Mouse (Mus musculus) mouse embryonic stem cell (cell line): ENCODE results near the gene Dis3.
"Not testable (repeated sequence)": the region's sequence is repeated elsewhere in the genome, so short reads cannot be mapped to it uniquely, and the experiment has no call there.

Experiments
- in situ Hi-C, 2 experiments: fragments of 300-500 bp; cut with MboI; formaldehyde crosslinking; loops; 1 replicate in 1 of 2; 3 replicates in 1 of 2; pipeline ENCODE4 v1.14.3; 2019 to 2020; ENCODE audit warnings: low sequenced_read_pairs in 2 of 2, low pct_unique_long_range_greater_than_20kb in 1 of 2, mixed read lengths in 1 of 2; ENCODE audit not compliant: unreplicated experiment in 1 of 2

Gene Dis3

DNA sequence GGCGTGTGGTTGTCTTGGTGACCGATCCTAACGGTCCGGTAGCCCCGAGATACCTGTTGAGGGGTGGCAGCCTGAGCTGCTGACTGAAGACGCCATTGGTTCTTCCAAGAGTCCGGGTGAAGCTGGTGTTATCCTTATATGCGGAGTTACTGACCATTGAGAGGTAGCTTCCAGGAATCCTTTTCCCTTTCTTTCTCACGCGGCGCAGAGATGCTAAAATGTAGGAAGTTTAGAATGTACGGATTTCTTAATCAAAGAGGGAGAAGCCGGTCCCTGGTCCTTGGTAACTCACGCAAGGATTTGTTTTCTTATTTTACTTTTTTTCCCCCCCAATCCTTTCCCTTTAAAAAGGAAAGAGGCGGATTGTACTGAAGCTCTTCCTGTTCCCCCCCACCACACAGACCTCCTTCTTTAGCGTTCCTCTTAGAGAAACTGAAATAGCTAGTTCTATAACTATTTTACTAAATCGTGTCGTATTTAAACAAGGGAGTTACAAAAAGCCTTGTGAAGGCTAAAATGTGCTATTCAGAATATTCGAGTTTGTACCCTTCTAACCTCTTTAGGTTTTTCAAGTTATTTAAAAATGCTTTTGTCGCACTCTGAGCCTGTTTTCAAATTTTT lies 507 bp upstream of the Dis3 start:
- in situ Hi-C loops: no loop called here

DNA sequence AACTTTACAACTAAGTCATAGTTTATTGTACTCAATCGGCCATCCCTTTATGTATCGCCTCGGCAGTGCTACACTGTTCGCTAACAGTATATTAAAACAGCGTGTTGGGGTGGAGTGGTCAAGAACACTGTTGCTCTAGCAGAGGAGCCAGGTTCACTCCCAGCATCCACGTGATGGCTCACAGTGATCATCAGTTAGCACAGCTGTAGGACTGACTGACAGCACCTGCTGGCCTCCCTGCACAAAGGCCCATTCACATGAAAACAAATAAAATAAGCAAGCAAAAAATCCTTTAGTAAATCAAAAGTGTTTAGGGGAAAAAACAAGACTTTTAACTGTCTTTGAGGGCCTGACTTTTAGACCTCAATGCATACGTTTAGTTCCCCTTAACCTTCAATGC lies 10.6 kb downstream of the Dis3 start:
- in situ Hi-C loops: no loop called here

DNA sequence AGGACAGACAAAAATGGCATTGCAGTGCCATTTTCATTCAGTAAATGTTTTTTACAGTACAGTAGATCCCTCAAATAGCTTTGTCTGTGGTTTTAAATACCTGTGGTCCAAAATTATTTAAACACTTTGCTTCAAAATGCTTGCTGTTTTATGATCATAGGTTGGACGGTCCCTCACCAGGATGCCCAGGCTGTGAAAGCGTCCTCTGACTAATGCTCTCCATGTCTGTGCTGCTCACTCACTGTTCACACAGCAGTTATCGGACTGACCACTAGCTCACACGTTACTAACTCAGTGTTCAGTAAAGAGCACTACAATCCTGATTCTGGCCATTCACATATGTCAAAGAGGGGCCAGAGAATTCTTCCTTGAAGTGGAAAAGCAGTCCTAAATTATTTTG lies 28.4 kb downstream of the Dis3 start:
- in situ Hi-C loops: no loop called here

DNA sequence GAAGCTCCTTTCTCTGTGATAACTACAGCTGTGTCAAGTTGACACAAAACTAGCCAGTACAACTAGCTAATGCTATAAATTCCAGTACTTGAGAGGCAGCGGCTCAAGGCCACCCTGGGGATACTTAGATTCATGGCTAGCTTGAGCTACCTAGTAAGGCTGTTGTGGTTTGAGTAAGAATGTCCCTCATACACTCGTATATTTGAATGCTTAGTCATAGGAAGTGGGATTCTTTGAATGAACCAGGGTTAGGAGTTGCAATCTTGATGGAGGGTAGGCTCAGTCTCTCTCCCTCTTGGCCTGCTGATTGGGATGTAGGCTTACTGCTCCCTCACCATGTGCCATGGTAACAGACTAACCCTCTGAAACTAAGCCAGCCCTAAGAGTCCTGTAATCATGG lies 36.5 kb downstream of the Dis3 start:
- in situ Hi-C loops: no loop called here

DNA sequence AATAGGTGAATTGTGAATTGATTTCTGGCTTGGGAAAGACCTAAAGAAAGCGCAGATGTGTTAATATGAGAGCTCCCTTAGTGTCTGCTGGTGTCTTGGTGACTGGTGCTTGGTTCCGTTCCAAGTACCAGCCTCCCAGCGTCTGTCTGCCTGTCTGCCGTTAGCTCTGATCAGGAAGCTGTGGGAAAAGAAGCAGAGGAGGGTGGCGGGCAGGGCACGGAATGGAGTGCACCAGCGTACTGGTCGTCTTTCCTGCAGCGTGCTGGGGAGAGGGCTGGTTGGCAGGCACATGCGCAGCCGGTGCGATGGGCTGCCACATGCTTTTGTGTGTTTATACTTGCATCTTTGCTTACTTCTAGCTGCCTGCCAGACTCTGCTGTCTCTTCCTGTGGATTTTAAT lies 39.0 kb downstream of the Dis3 start:
- in situ Hi-C loops: no loop called here

DNA sequence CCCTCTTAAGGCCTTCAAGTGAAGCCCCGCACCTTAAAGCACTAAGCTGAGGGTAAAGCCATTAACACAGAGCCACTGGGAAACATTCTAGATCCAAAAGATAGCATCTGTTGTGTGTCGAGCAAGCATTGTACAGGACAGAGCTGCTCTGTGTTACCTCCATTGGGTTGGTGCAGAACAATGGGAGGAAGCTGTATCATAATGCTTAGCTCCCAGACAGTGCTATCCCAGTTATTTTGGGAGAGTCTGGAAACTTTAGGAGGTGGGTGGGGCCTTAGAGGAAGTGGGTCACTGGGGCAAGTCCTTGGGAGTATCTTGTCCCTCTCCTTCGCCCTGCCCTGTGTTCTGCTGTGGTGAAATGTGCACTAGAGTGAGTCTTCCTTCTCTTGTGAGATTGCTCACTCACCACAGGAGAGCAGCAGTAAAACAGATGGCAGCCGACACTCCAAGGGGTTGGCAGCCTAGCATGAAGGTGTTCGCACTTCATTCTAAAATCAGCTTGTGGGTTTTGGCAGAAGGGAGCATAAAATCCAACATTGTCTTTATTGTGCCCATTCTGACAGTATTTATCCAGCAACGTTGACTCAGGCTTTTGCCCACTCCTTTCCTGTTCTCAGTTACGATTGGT lies 40.5 kb downstream of the Dis3 start:
- in situ Hi-C loops: no loop called here

DNA sequence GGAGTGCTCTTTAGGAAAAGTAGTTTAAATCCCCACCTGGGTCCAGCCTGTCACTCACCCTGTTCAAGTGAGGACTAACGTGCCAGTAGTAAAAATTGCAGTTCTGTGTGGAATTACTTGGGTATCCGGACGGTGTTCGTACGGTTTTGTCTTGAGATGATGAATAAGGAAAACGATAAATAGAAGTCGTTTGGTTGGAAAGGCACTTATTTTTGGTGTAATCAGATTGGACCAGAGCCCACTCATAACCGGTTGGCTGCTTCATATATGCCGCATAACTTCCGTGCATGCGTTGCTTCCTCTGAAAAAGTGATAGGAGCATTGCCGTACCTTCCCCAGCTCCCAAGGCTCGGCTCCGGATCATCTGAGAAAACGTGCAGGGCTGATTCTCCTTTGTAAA lies 52.8 kb downstream of the Dis3 start:
- in situ Hi-C loops: no loop called here

DNA sequence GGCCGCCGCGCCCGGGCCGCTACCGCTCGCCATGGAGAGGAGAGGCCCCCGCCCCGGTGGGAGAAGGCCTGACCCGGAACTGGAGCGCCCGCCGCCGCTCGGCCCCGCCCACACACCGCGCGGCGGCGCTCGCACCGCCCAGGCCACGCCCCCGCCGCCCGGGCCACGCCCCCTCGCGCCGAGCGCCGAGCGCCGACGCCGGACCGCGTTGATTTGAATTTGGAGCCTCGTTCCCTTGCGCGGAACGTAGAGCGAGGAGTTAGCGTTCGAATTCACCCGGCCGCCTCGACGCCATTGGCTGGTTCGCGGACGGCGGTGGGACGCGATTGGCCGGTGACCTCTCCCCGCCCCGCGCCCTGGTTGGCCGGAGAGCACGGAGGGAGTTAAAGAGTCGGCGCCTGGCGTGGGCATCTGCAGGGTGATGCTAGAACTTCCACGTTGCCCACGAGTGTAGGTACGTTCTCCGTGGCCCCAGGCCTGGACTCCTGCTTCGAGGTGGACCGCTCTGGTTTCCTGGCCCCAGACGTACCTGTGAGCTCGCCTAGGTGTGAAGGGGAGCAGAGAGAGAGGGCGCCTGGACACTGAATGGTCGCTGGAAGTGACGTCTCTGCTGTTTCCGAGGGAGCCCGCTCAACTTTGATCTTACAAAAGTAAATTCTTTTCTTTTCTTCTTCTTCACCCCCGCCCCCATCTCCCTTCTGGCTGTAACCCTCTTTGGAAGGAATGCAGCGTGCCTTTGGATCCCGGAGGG lies 53.4 kb downstream of the Dis3 start, which contains the start of the genes Mzt1 and Bora:
Gene Mzt1, minus strand, starts transcription at position 104 of the 751 bp plus-strand sequence.
Gene Bora, plus strand, starts transcription at position 192 of the 751 bp plus-strand sequence.
- in situ Hi-C loops: no loop called here

DNA sequence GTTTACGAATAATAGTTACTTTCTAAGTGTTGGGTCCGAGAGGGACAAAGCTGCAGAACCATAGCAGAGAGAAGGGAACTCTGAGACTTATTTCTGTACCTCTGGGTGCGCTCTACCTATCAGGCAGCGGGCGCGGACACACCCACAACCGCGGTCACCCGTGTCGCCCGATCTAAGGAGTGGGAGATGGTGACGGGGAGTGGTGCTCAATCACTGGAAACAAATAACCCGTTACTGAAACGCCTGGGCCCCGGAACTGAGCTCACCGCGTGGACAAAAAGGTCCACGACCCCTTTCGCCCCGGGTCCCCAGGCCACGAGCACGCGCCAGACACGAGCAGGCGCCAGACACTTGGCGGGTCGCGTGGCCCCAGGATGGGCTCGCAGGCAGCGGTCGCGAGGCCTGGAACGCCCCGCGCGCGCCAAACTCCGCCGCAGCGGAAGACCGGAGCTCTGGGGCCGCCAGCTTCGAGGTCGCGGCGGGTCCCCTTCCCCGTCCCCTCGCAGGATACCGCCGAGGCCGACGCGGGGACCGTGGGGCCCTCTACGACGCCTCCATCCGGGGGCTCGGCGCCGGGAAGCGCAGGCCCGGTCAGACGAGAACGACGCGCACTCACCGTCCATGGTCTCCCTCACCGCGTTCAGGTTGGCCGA lies 54.1 kb downstream of the Dis3 start:
- in situ Hi-C loops: no loop called here

DNA sequence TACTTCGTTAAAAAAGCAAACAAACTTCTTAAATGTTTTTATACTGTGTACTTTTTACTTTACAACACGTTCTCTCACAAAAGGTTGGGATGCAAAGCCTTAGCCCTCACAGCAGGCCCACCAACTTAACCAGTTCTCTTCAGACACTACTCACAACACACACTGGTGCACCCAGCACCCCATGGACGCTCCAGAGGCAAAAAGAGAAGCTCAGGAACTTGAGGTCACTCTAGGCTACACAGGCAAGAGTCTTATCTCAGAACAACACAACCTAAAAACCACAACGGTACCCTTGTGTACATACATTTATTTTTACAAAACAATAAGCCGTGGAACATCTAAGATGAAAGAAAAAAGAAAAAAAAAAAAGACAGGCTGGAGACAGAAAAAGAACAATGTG lies 54.9 kb downstream of the Dis3 start:
- in situ Hi-C loops: no loop called here

DNA sequence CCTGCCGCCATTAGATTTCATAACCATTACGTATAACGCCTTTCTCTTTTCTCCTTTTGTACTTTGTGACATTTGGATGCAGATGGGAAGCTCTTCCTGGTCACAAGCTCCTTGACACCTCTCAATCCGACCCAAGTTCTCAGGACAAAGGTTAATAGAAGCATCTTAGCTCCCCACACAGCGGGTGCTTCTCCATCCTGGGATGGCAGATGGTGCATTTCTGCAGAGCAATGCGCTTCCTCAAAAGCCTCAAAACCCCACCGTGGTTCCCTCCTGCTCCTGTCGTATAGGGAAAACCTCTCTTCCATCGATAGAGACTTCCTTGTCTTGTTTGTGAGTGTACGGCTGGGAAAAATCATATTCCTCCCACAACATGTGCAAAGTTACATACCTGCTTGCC lies 55.5 kb downstream of the Dis3 start:
- in situ Hi-C loops: no loop called here

DNA sequence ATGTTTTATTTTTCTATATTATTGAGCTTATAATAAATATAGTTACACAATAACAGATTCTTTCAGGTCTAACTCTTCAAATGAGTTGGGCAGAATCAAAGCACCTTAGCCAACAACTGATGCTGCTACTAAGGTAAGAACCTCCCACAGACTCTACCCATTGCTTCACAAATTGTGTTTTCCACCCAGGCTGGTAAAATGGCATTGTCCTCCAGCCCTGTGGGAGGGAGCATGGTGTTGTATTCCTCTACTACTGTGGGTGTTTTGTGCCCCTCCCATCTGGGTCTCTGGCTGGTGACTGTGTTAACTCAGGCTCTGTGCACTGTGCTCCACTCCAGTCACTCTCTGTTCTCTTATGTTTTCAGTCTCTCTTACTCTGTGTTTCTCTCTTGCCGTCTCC lies 56.1 kb downstream of the Dis3 start:
- in situ Hi-C loops: no loop called here

DNA sequence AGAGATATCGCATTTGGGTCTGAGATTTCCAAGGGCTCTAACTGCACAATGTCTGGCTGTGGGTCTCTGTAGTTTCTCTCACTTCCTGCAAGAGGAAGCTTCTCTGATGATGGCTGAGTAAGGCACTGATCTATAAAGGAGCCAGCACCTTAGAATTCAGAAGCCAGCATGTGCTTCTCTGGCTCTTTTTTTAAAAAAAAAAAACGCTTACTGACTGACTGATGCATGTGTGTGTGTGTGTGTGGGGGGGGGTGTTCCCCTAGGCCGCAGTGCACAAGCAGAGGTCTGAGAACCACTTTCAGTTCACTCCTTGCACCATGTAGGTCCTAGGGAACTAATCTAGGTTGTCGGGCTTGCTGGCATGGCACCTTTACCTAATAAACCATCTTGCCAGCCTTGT lies 58.2 kb downstream of the Dis3 start:
- in situ Hi-C loops: no loop called here

DNA sequence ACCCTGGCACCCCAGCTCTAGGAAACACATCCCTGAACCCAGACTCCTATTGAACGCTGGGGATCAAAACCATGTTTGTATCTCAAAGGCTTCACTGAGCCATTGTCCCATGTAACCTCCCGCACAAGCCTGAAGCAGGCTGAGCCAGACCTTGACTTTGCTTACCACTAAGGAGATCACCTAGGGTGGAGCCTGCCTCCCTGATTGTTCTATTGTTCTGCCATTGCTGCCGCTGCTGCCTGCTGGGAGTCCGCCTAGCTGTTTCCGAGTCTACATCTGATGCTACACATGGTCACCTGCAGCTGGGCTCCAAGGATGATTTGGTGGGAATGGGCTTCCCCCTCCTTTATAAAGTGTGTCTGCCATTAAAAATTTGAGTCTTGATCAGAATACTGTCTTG lies 60.3 kb downstream of the Dis3 start:
- in situ Hi-C loops: not testable (repeated sequence)

DNA sequence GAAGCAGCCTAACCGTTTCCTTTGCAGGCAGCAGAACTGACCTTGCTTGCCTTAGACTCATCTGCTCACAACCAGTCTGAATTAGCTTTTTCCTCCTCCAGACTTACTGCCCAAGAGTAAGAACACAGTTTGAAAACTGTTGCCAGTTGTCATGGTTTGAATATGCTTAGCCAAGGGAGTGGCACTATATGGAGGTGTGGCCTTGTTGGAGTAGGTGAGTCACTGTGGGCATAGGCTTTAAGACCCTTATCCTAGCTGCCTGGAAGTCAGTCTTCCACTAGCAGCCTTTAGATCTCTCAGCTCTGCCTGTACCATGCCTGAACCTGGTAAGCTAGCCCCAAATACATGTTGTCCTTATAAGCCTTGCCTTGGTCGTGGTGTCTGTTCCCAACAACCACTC lies 61.9 kb downstream of the Dis3 start:
- in situ Hi-C loops: no loop called here

DNA sequence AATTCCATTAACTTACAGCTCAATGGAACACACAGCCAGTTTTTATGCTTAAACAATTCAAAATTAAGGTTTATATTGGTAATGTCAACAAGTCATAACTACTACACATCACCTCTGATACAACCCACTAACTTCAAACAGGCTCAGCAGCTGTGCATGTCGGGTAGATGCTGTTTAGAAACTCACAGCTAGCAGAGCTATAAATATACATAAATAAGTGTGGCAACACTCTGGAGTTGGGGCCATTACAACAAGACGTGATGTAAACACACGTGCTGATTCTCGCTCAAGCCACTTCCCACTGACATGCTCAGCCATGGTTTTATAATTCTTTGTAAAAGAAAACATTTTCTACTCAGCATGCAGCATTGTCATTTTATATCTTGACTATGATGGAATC lies 63.5 kb downstream of the Dis3 start:
- in situ Hi-C loops: no loop called here

DNA sequence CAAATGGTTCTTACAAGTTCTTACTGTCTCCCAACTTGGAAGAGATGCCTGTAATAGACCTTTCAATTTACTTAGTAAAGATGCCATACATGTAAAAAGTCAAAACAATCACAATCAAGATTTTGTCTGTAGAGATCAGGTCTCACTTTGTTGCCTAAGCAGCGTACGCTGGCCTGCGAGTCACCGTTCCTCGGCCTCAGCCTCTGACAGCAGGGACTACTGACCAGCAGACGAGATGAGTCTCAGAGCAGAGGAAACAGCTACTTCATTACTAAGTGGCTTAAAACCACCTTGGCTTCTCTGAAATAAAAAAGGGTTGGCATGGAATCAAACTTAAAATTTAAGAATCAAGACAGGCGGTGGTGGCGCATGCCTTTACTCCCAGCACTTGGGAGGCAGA lies 64.7 kb downstream of the Dis3 start:
- in situ Hi-C loops: not testable (repeated sequence)

DNA sequence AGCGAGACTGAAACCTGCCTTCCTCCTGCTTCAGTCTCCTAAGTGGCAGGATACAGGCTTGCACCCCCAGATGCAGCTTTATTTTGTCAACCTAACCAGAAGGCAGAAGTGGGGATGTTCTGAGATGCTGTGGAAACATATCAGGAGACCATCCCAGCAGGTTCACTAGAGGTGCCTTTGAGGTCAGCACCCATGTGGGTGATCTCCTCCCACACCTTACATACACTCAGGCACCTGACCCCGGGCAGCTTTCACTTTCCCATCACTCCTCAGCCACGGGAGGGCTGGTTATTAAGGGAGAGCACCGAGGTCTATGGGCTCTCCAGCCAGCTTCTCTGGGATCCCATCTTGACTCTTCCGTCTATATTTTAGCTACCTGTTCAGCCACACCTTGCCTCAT lies 67.0 kb downstream of the Dis3 start:
- in situ Hi-C loops: no loop called here

DNA sequence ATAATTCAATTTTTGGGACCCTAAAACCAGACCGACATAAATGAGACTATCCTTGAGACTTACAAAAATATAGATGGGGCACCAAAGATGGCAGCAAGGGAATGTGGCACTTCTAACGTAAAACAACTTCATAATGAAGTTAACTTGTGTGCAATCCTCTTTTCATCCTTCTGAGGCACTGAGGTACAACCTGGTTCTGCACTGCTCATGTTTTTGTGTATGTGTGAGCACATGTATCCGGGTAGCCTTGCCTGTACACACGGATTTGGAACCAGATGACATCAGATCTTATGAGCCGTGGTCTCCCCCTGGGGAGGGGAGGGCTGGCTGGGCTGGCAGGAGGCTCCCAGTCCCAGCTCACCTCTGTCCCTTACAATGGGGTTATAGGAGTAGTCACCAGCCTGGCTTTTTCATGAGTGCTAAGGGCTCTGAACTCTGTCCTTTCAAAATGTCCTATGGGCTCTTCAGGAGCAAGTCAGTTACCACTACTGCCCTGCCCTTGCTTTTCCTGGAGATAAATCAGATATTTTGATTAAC lies 68.2 kb downstream of the Dis3 start:
- in situ Hi-C loops: no loop called here
